Mouse (Mus musculus): ENCODE results near the gene Tmem164.

DNA sequence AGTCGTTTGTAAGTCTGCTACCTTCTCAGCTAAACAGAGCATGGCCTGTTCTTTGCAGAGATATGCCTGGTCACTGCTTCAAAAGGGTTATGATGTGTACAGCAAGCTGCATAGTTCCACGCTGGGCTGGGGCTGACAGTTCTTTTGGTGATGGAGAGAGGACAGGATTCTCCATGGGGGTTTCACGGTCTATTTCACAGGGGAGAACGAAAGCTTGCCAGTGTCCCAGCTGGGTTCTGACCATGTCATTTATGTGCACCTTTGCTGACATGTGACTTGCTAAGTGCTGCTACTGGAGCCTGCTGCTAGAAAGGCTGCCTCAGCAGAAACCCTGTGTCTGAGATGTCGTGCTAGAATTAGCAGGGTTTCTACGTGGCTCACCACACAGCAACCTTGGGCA is 74.3 kb downstream of the Tmem164 start:
- no peak for TF ChIP-seq CTCF (IDR thresholded peaks at IDR 0.05; ENCODE audit: low read depth, low read length)
- no peak for TF ChIP-seq POLR2A (IDR thresholded peaks at IDR 0.05; ENCODE audit: borderline replicate concordance, low read depth, low read length)
